Mouse (Mus musculus): ENCODE data around the gene Pigr.

- no peak; the same call in 1 of the 2 replicates for TF ChIP-seq CTCF (IDR thresholded peaks at IDR 0.05; ENCODE audit: borderline replicate concordance, extremely low read depth, insufficient read depth, insufficient read length)
- TF ChIP-seq POLR2A (IDR thresholded peaks at IDR 0.05; ENCODE audit: borderline replicate concordance, extremely low read depth, insufficient read depth, insufficient read length, poor library complexity, severe bottlenecking): no peak
Measured at GRCm38 (mm10) chr1:130838288-130838687, 11.8 kb downstream of the Pigr start.

Measured in brain, embryonic 14.5 days (tissue).